Mouse (Mus musculus) heart, embryonic 11.5 days (tissue): Measurements from ENCODE around the gene Ap5s1. TPM values are rescaled to one million over a fixed set of nuclear protein-coding genes. Genes with fewer than 3 reads are reported as not detected.
A peak's percentile ranks its signal among the peaks of the same experiment; 100 is the strongest.

Experiments
- ATAC-seq: fragments of 200-750 bp; cut with Nextera tagmentation; replicated peaks from 2 replicates; pipeline ENCODE4 v1.8.0; 2017; ENCODE audit warnings: moderate library complexity; ENCODE audit not compliant: insufficient number of reproducible peaks, low FRiP score, low TSS enrichment
- H3K27ac ChIP-seq: fragments of 300-500 bp; sonication (generic); 2 replicates; pipeline ENCODE4 v1.5.1; 2014; ENCODE audit warnings: mild to moderate bottlenecking, low read depth, low read length
- H3K27me3 ChIP-seq: fragments of 300-500 bp; sonication (generic); 2 replicates; pipeline ENCODE4 v1.6.1; 2014; ENCODE audit warnings: mild to moderate bottlenecking, low read length, mixed read lengths; ENCODE audit not compliant: control insufficient read depth, insufficient read depth
- H3K36me3 ChIP-seq: fragments of 300-500 bp; sonication (generic); 2 replicates; pipeline ENCODE4 v1.6.1; 2014; ENCODE audit warnings: mild to moderate bottlenecking, low read length, moderate library complexity, mixed read lengths; ENCODE audit not compliant: control insufficient read depth, insufficient read depth
- H3K4me1 ChIP-seq: fragments of 300-500 bp; sonication (generic); 2 replicates; pipeline ENCODE4 v1.6.1; 2014; ENCODE audit warnings: low read length; ENCODE audit not compliant: control insufficient read depth, insufficient read depth
- H3K4me2 ChIP-seq: fragments of 300-500 bp; sonication (generic); 2 replicates; pipeline ENCODE4 v1.6.1; 2014; ENCODE audit warnings: mild to moderate bottlenecking, moderate library complexity
- H3K4me3 ChIP-seq: fragments of 300-500 bp; sonication (generic); 2 replicates; pipeline ENCODE4 v1.5.1; 2014; ENCODE audit warnings: low read depth, low read length
- H3K9ac ChIP-seq: fragments of 300-500 bp; sonication (generic); 2 replicates; pipeline ENCODE4 v1.6.1; 2014; ENCODE audit warnings: mild to moderate bottlenecking, low read depth, low read length, moderate library complexity
- H3K9me3 ChIP-seq: fragments of 300-500 bp; sonication (generic); replicated peaks from 2 replicates; pipeline ENCODE4 v1.6.1; 2016; ENCODE audit warnings: low read length; ENCODE audit not compliant: control insufficient read depth
- WGBS: fragments of 180-500 bp; shearing (Covaris S2); extraction: QIAGEN DNeasy Blood & Tissue Kit; methylation state at CpG from one replicate; pipeline ENCODE4 v1.1.7; 2014; ENCODE audit not compliant: insufficient replicate concordance; 5-methylcytosine and 5-hydroxymethylcytosine counted together
- polyA plus RNA-seq: library from polyadenylated mRNA; unstranded; fragments of >200 nt; fragmentation: Nextera tagmentation; extraction: Ambion mirVana; gene quantifications from 2 replicates; pipeline ENCODE4 v1.2.1, GENCODE M21; 2014

Gene Ap5s1
- polyA plus RNA-seq, 1 experiment from 2014 or later: 31.2 TPM

GRCm38 (mm10) chr2:131258693-131259092 lies 51.8 kb downstream of the Ap5s1 start:
- H3K9ac ChIP-seq: no peak overlapping the region
- no peaks in the 10 kb centered on the region for H3K36me3 ChIP-seq
- H3K4me2 ChIP-seq: no peak overlapping the region
- no peaks in the 10 kb centered on the region for H3K9me3 ChIP-seq
- peaks cover 21% of the 10 kb centered on the region for H3K4me1 ChIP-seq
- H3K27ac ChIP-seq: no peak overlapping the region
- no peaks in the 10 kb centered on the region for H3K27me3 ChIP-seq
- WGBS: 83% methylated on average over 8 of the region's 8 CpGs
- no peak overlapping the region for H3K4me3 ChIP-seq
- no peak for ATAC-seq

GRCm38 (mm10) chr2:131260544-131261307 lies 53.8 kb downstream of the Ap5s1 start:
- ATAC-seq: no peak
- 26% methylated on average over 9 of the region's 9 CpGs for WGBS
- H3K27me3 ChIP-seq: no peaks in the 10 kb centered on the region
- no peaks in the 10 kb centered on the region for H3K9me3 ChIP-seq
- H3K27ac ChIP-seq: peak overlapping the region; percentile 41; the same call in 1 of the 2 replicates
- peak overlapping the region; percentile 28; the same call in 1 of the 2 replicates for H3K9ac ChIP-seq
- peaks cover 24% of the 10 kb centered on the region for H3K4me1 ChIP-seq
- H3K4me3 ChIP-seq: no peak overlapping the region
- H3K4me2 ChIP-seq: peak overlapping the region; percentile 29
- no peaks in the 10 kb centered on the region for H3K36me3 ChIP-seq

DNA sequence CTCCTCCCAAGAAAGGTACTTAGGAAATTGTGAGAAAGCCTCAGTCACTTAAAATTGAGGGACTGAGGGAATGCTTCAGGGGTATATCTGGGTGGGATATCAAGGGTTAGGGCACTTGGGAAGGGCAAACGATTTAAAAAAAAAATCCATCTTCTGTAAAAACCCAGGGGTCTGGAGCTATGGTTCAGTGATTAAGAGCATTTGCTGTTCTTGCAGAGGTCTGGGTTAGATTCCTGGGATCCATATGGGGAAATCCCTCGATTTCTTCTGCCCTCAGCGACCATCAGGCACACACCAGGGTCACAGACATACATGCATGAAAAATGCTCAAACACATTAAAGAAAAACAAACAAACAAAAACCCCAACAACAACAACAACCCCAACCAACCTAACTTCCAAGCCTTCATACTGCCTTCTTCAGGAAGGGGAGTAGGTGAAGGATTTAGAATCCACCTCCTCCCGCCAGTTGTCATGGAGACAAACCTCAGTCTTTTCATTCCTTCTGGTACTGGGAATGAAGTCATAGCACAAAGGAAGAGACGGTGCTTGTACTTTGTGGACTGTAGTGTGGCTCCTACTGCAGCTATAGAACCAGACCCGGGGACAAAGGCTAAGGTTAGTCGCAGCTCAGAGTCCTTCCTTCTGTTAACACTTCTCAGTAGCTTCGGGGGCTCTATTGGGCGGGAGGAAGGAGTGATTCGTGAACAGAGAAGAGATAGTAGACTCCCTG lies 54.8 kb downstream of the Ap5s1 start:
- Histone ChIP-seq H3K9me3 (no peaks in the 10 kb centered on the region), H3K27me3 (no peaks in the 10 kb centered on the region), H3K9ac (peak overlapping the region; percentile 85), H3K4me2 (peak overlapping the region; percentile 72), H3K4me1 (peaks cover 24% of the 10 kb centered on the region), H3K36me3 (no peaks in the 10 kb centered on the region), H3K27ac (peak overlapping the region; percentile 100), H3K4me3 (peak overlapping the region; percentile 83)
- 7% methylated on average over 10 of the region's 10 CpGs for WGBS
- ATAC-seq: peak; percentile 22; the same call in 1 of the 2 replicates

DNA sequence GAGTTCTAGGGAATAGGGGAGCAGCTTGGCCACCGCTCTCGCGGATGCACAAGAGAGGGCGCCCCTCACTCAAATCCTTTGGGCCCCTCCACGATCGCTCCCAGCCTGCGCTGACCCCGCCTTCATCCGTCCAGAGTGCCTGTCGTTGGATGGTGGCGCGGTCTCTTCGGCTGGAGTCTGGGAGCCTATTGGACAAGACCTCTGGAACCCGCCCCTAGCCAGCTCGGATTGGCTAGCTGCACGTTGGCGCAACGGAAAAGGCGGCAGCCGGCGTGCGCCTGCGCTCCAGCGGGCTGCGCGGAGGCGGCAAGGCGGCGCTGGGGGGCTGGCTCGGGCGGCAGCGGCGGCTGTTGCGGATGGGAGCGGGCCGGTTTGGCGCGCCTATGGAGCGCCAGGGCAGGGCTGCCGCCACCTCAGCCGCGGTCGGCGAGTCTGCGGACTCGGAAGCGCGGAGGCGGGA lies 55.4 kb downstream of the Ap5s1 start, which contains the start of gene Pank2:
Gene Pank2, plus strand, starts transcription at position 283 of the 460 bp plus-strand sequence.
- no peaks in the 10 kb centered on the region for H3K27me3 ChIP-seq
- peak within 1 kb of the TSS; percentile 72 for H3K4me2 ChIP-seq
- H3K4me3 ChIP-seq: peak within 1 kb of the TSS; percentile 83
- peaks cover 24% of the 10 kb centered on the region for H3K4me1 ChIP-seq
- H3K36me3 ChIP-seq: no peaks in the 10 kb centered on the region
- no peaks in the 10 kb centered on the region for H3K9me3 ChIP-seq
- peak; percentile 99 for ATAC-seq
- under 1% methylated on average over 48 of the region's 49 CpGs for WGBS
- H3K9ac ChIP-seq: peak within 1 kb of the TSS; percentile 98
- peak within 1 kb of the TSS; percentile 100 for H3K27ac ChIP-seq

Other genes with a start within 250 kb of the Ap5s1 start
- 2.9 and 3.8 TPM in 2 replicates for gene Gfra4, start 164.0 kb upstream of the Ap5s1 start, polyA plus RNA-seq
- gene Adam33, start 143.3 kb upstream of the Ap5s1 start, polyA plus RNA-seq: 4.1 and 5.7 TPM in 2 replicates
- 0.11 and 0.16 TPM in 2 replicates for gene Siglec1, start 120.3 kb upstream of the Ap5s1 start, polyA plus RNA-seq
- 5.6 and 6.3 TPM in 2 replicates for gene Hspa12b, start 79.8 kb upstream of the Ap5s1 start, polyA plus RNA-seq
- not detected in 2 replicates for gene Gm11037, start 73.6 kb upstream of the Ap5s1 start, polyA plus RNA-seq
- 83.0 and 83.4 TPM in 2 replicates for gene 1700037H04Rik, start 47.0 kb upstream of the Ap5s1 start, polyA plus RNA-seq
- gene Cenpb, start 27.0 kb upstream of the Ap5s1 start, polyA plus RNA-seq: 4.1 and 4.6 TPM in 2 replicates
- gene Cdc25b, start 20.1 kb upstream of the Ap5s1 start, polyA plus RNA-seq: 41.1 and 41.8 TPM in 2 replicates
- 1.2 and 1.7 TPM in 2 replicates for gene Spef1, start 19.8 kb upstream of the Ap5s1 start, polyA plus RNA-seq
- gene Mavs, start 27.0 kb downstream of the Ap5s1 start, polyA plus RNA-seq: 15.2 and 18.5 TPM in 2 replicates
- 31.3 and 33.6 TPM in 2 replicates for gene Pank2, start 55.4 kb downstream of the Ap5s1 start, polyA plus RNA-seq
- gene Rnf24, start 145.8 kb downstream of the Ap5s1 start, polyA plus RNA-seq: 1.7 and 2.3 TPM in 2 replicates